Mouse (Mus musculus) layer of hippocampus, adult 8-10 months (tissue): ENCODE measurements around the gene Ankrd33b. TPM values are rescaled to one million over a fixed set of nuclear protein-coding genes. Genes with fewer than 3 reads are reported as not detected.

Experiments
- total RNA-seq, 4 experiments: library from RNA; stranded (reverse); gene quantifications; 2 replicates each; pipeline ENCODE4 v1.2.4; 2022

Gene Ankrd33b
- total RNA-seq, 4 experiments from 2014 or later = 60.2 to 64.2 (median 61.8) TPM

Other genes with a start within 250 kb of the Ankrd33b start
- gene Dap, start 143.4 kb downstream of the Ankrd33b start, total RNA-seq = 10 to 100 TPM in 2 of 4 experiments, 1 to 10 TPM in 2; 6.2 to 13.5 (median 8.9) TPM
- 1 to 10 TPM in 2 of 4 experiments, under 1 TPM in 1, not detected in 1; 0.45 to 1.2 (median 1.2) TPM for gene Ropn1l, start 86.0 kb upstream of the Ankrd33b start, total RNA-seq
- 100 to 1,000 TPM; 177 to 194 (median 186) TPM for gene March6, start 163.3 kb upstream of the Ankrd33b start, total RNA-seq
- 10 to 100 TPM; 17.4 to 21.0 (median 19.4) TPM for gene Cmbl, start 197.7 kb upstream of the Ankrd33b start, total RNA-seq
- gene Cct5, start 234.1 kb upstream of the Ankrd33b start, total RNA-seq = 100 to 1,000 TPM; 206 to 227 (median 219) TPM
- gene Fam173b, start 234.1 kb upstream of the Ankrd33b start, total RNA-seq = 10 to 100 TPM; 11.4 to 16.8 (median 11.5) TPM